ENCODE assay signal across 10 mouse cellular contexts in the genomic region with DNA sequence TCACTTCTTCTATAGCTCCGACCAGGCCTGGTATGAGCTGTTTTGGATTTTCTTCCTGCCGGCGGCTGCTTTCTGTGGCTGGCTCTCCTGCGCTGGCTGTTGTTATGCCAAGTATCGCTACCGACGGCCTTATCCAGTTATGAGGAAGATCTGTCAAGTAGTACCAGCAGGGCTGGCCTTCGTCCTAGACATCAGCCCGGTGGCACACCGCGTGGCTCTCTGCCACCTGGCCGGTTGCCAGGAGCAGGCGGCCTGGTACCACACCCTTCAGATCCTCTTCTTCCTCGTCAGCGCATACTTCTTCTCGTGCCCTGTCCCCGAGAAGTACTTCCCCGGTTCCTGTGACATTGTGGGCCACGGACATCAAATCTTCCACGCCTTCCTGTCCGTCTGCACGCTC. TPM values are rescaled to one million over a fixed set of nuclear protein-coding genes. Genes with fewer than 3 reads are reported as not detected.
DNase-seq lines count a peak whose midpoint lies in the region; ATAC-seq and TF ChIP-seq lines count a peak whose summit lies in the region.
"Had no signal": no experiment of that assay in that cellular context is flagged by ENCODE, and none has a peak within 500 bp of the region (broad histone marks: within the 10 kb centered on the region; RNA-seq: fewer than 3 reads in every experiment).

No protein-coding gene starts in this region.

- H3K4me1 ChIP-seq in hindbrain, embryonic 13.5 days (replicated peaks): no peaks in the 10 kb centered on the region; the same call in 1 of the 2 replicates
- no peaks in the 10 kb centered on the region for H3K4me1 ChIP-seq in hindbrain, embryonic 10.5 days (replicated peaks)
- no peaks in the 10 kb centered on the region for H3K4me1 ChIP-seq in heart, postnatal 0 days (ENCODE audit: control insufficient read depth, insufficient read depth)

- H3K27me3 ChIP-seq in hindbrain, embryonic 13.5 days: no peaks in the 10 kb centered on the region
- no peaks in the 10 kb centered on the region for H3K27me3 ChIP-seq in hindbrain, embryonic 10.5 days (ENCODE audit: insufficient read depth, poor library complexity, severe bottlenecking)
- H3K27me3 ChIP-seq in heart, postnatal 0 days (ENCODE audit: control insufficient read depth, insufficient read depth, low read length): no peaks in the 10 kb centered on the region
- H3K27me3 ChIP-seq: liver, embryonic 12.5 days had no signal

- TF ChIP-seq EP300 in heart, postnatal 0 days (IDR thresholded peaks at IDR 0.05; ENCODE audit: low read depth): no peak

- H3K9me3 ChIP-seq in hindbrain, embryonic 13.5 days: no peaks in the 10 kb centered on the region
- no peaks in the 10 kb centered on the region for H3K9me3 ChIP-seq in hindbrain, embryonic 10.5 days
- H3K9me3 ChIP-seq in heart, postnatal 0 days (replicated peaks; ENCODE audit: control insufficient read depth, low read length): no peaks in the 10 kb centered on the region
- H3K9me3 ChIP-seq: G1E; liver, embryonic 12.5 days had no signal

- no peak for DNase-seq in hindbrain, embryonic 10.5 days (ENCODE audit: low spot score)
- DNase-seq in MN1 (ENCODE audit: low spot score): peak; percentile 53
- DNase-seq in cerebellum, adult 18-20 months: peak; percentile 55 to 76
- DNase-seq in heart, postnatal 0 days (ENCODE audit: low spot score): peak; percentile 51
- no peak for DNase-seq in layer of hippocampus, adult 9-11 months
- no peak for DNase-seq in c-Kit-positive CD71-positive TER-119-positive erythroid progenitor cells, embryonic 14.5 days (ENCODE audit: low spot score)

- peak; percentile 40; the same call in 1 of the 2 replicates for ATAC-seq in hindbrain, embryonic 13.5 days (ENCODE audit: low FRiP score)
- peak; percentile 78 for ATAC-seq in heart, postnatal 0 days (ENCODE audit: insufficient read depth, low read depth)
- no peak for ATAC-seq in inflammation-experienced regulatory T-cells, adult 6 months
- ATAC-seq: liver, embryonic 12.5 days had no signal

- H3K4me2 ChIP-seq in hindbrain, embryonic 13.5 days: no peak overlapping the region
- H3K4me2 ChIP-seq in heart, postnatal 0 days (ENCODE audit: low read depth, low read length): peak overlapping the region; percentile 30; the same call in 1 of the 2 replicates
- H3K4me2 ChIP-seq: liver, embryonic 12.5 days had no signal

- no peak overlapping the region for H3K27ac ChIP-seq in hindbrain, embryonic 13.5 days
- H3K27ac ChIP-seq in hindbrain, embryonic 10.5 days: no peak overlapping the region
- H3K27ac ChIP-seq in heart, postnatal 0 days (ENCODE audit: low read depth): no peak overlapping the region
- H3K27ac ChIP-seq: liver, embryonic 12.5 days had no signal

- H3K9ac ChIP-seq in hindbrain, embryonic 13.5 days: no peak overlapping the region
- no peak overlapping the region for H3K9ac ChIP-seq in heart, postnatal 0 days (replicated peaks; ENCODE audit: low read depth, low read length)
- H3K9ac ChIP-seq: liver, embryonic 12.5 days had no signal

- peaks cover 24% of the 10 kb centered on the region for H3K36me3 ChIP-seq in hindbrain, embryonic 13.5 days
- H3K36me3 ChIP-seq in hindbrain, embryonic 10.5 days: peaks cover 31% of the 10 kb centered on the region
- H3K36me3 ChIP-seq in heart, postnatal 0 days (replicated peaks; ENCODE audit: control insufficient read depth, insufficient read depth, low read length): no peaks in the 10 kb centered on the region
- H3K36me3 ChIP-seq: G1E; liver, embryonic 12.5 days had no signal

- H3K4me3 ChIP-seq in hindbrain, embryonic 13.5 days: no peak overlapping the region
- H3K4me3 ChIP-seq in hindbrain, embryonic 10.5 days: no peak overlapping the region
- H3K4me3 ChIP-seq in heart, postnatal 0 days (ENCODE audit: low read depth, low read length): peak overlapping the region; percentile 9; the same call in 1 of the 2 replicates
- H3K4me3 ChIP-seq: liver, embryonic 12.5 days had no signal

- WGBS in hindbrain, embryonic 13.5 days: 82% methylated on average over 22 of the region's 22 CpGs
- WGBS in hindbrain, embryonic 10.5 days: 96% methylated on average over 22 of the region's 22 CpGs
- 43% methylated on average over 22 of the region's 22 CpGs for WGBS in heart, postnatal 0 days

- no peak for TF ChIP-seq CTCF in heart, postnatal 0 days (IDR thresholded peaks at IDR 0.05; ENCODE audit: low read depth)

RNA-seq across cellular contexts. Expression of a gene that starts 16.3 kb away (rescaled TPM):
- 2.6 and 3.5 TPM in 2 replicates for polyA plus RNA-seq in hindbrain, embryonic 13.5 days (2015; fragmentation: Nextera tagmentation; extraction: Ambion mirVana)
- 2.1 and 2.3 TPM in 2 replicates for polyA plus RNA-seq in hindbrain, embryonic 10.5 days (2016; fragmentation: Nextera tagmentation; extraction: Ambion mirVana)
- 0.27 TPM in 1 of 2 replicates, not detected in the other for total RNA-seq in heart, postnatal 0 days (2014; rRNA removed; ENCODE audit: low replicate concordance)
- polyA plus RNA-seq in heart, postnatal 0 days (2015; fragmentation: Nextera tagmentation; extraction: Ambion mirVana): 0.64 and 1.4 TPM in 2 replicates
- under 1 TPM; 0.47 to 0.87 (median 0.70) TPM for polyA plus RNA-seq in inflammation-experienced regulatory T-cells, adult 6 months (2017; shearing (Covaris generic))
- total RNA-seq: G1E had no signal
- polyA plus RNA-seq: G1E had no signal

RNA-seq across cellular contexts. Expression of a gene that starts 44.7 kb away (rescaled TPM):
- 22.5 and 26.2 TPM in 2 replicates for polyA plus RNA-seq in hindbrain, embryonic 13.5 days (2015; fragmentation: Nextera tagmentation; extraction: Ambion mirVana)
- 6.5 and 8.4 TPM in 2 replicates for polyA plus RNA-seq in hindbrain, embryonic 10.5 days (2016; fragmentation: Nextera tagmentation; extraction: Ambion mirVana)
- 8.7 and 9.6 TPM in 2 replicates for total RNA-seq in heart, postnatal 0 days (2014; rRNA removed; ENCODE audit: low replicate concordance)
- polyA plus RNA-seq in heart, postnatal 0 days (2015; fragmentation: Nextera tagmentation; extraction: Ambion mirVana): 0.97 and 1.1 TPM in 2 replicates
- polyA plus RNA-seq in inflammation-experienced regulatory T-cells, adult 6 months (2017; shearing (Covaris generic)): 1 to 10 TPM; 3.0 to 4.8 (median 3.3) TPM

Comparison
In these comparisons a context has a peak if more than half of its experiments do, and no peak if none do; other contexts are left out.
1. DNase-seq: peak in MN1 (single experiment), cerebellum, adult 18-20 months (2 of 2) and heart, postnatal 0 days (single experiment); none in hindbrain, embryonic 10.5 days (single experiment), layer of hippocampus, adult 9-11 months (single experiment) and c-Kit-positive CD71-positive TER-119-positive erythroid progenitor cells, embryonic 14.5 days (single experiment).